Mouse (Mus musculus): ENCODE measurements at regions not wholly inside any gene's neighbourhood (a gene's known extent, or its start where the extent isn't known, plus 50 kb on each side); places are given as distances from the start of the nearest gene placed in this dataset.

DNA sequence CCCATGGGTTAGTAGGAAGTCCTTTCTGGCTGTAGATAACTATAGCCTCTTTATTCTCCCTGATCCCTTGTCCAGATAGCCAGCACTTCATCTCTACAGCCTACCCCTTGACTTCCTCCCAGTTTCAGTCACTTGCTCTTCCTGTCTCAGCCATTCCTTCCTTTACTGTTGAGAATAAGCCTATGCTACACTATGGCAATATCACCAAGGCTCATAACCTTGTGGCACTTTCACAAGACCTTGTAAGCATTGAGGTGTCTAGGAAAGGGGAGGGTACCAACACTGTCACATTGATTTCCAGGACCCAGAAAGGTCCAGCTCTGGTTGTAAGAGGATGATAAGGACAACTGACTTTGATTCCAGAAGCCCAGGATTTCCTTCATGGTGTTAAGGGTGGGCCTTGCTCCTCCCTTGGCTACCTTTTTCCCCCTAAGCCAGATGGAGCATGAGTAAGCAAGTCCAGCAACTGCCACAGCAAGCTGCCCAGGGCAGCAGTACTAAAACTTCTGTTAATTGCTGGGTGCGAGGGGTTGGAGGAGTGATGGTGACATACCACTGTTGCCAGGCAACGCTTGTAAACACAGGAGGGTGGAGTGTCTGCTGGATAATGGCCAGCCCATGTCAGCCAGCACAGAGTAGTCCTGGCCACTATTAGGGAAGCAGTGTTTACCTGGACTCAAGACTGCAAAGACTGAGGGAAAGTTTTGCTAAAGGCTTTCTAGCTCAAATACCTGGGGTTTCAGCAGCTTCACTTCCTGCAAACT, 75.7 kb downstream of the Ankrd16 start:
- H3K27ac ChIP-seq (ENCODE audit: low read length), result no peak overlapping the region
- TF ChIP-seq EP300 (IDR thresholded peaks at IDR 0.05) (no peak), CTCF (IDR thresholded peaks at IDR 0.05) (no peak)
- DNase-seq (ENCODE audit: low spot score) (peak; percentile 73), ATAC-seq (peak; percentile 87)
- H3K9ac ChIP-seq (replicated peaks; ENCODE audit: low read depth), result no peak overlapping the region
- no peaks in the 10 kb centered on the region for H3K36me3 ChIP-seq (ENCODE audit: insufficient read depth, low read length)
- H3K9me3 ChIP-seq (ENCODE audit: low read length), result no peaks in the 10 kb centered on the region
- no peaks in the 10 kb centered on the region for H3K27me3 ChIP-seq (replicated peaks; ENCODE audit: insufficient read depth, low read length)
- H3K4me1 ChIP-seq (ENCODE audit: insufficient read depth, low read depth, low read length), result no peaks in the 10 kb centered on the region
- WGBS, result 16% methylated on average over 2 of the region's 2 CpGs
- H3K4me2 ChIP-seq (replicated peaks; ENCODE audit: low read depth, low read length), result no peak overlapping the region
- H3K4me3 ChIP-seq (ENCODE audit: low read depth, low read length), result no peak overlapping the region

GRCm38 (mm10) chr2:11869983-11870382, 92.3 kb downstream of the Ankrd16 start:
- 35% methylated on average over 2 of the region's 2 CpGs for WGBS
- DNase-seq (ENCODE audit: low spot score) (no peak), ATAC-seq (no peak)
- H3K27ac ChIP-seq (ENCODE audit: low read length), result no peak overlapping the region
- H3K4me2 ChIP-seq (replicated peaks; ENCODE audit: low read depth, low read length), result no peak overlapping the region
- no peaks in the 10 kb centered on the region for H3K27me3 ChIP-seq (replicated peaks; ENCODE audit: insufficient read depth, low read length)
- no peaks in the 10 kb centered on the region for H3K36me3 ChIP-seq (ENCODE audit: insufficient read depth, low read length)
- no peaks in the 10 kb centered on the region for H3K9me3 ChIP-seq (ENCODE audit: low read length)
- TF ChIP-seq EP300 (IDR thresholded peaks at IDR 0.05), result no peak
- peak; percentile 51 for TF ChIP-seq CTCF (IDR thresholded peaks at IDR 0.05)
- H3K4me1 ChIP-seq (ENCODE audit: insufficient read depth, low read depth, low read length), result no peaks in the 10 kb centered on the region
- no peak overlapping the region for H3K4me3 ChIP-seq (ENCODE audit: low read depth, low read length)
- no peak overlapping the region for H3K9ac ChIP-seq (replicated peaks; ENCODE audit: low read depth)

- H3K4me2 ChIP-seq (replicated peaks; ENCODE audit: low read depth, low read length), result no peak overlapping the region
- ATAC-seq (no peak), DNase-seq (ENCODE audit: low spot score) (no peak)
- H3K36me3 ChIP-seq (ENCODE audit: insufficient read depth, low read length), result no peaks in the 10 kb centered on the region
- H3K27me3 ChIP-seq (replicated peaks; ENCODE audit: insufficient read depth, low read length), result no peaks in the 10 kb centered on the region
- H3K9me3 ChIP-seq (ENCODE audit: low read length), result no peaks in the 10 kb centered on the region
- TF ChIP-seq CTCF (IDR thresholded peaks at IDR 0.05) (no peak), EP300 (IDR thresholded peaks at IDR 0.05) (no peak)
- H3K4me3 ChIP-seq (ENCODE audit: low read depth, low read length), result no peak overlapping the region
- H3K9ac ChIP-seq (replicated peaks; ENCODE audit: low read depth), result no peak overlapping the region
- no peaks in the 10 kb centered on the region for H3K4me1 ChIP-seq (ENCODE audit: insufficient read depth, low read depth, low read length)
- 0% methylated on average over 1 of the region's 1 CpGs for WGBS
- no peak overlapping the region for H3K27ac ChIP-seq (ENCODE audit: low read length)
Observed at GRCm38 (mm10) chr2:11880005-11880404, 102.3 kb downstream of the Ankrd16 start.

DNA sequence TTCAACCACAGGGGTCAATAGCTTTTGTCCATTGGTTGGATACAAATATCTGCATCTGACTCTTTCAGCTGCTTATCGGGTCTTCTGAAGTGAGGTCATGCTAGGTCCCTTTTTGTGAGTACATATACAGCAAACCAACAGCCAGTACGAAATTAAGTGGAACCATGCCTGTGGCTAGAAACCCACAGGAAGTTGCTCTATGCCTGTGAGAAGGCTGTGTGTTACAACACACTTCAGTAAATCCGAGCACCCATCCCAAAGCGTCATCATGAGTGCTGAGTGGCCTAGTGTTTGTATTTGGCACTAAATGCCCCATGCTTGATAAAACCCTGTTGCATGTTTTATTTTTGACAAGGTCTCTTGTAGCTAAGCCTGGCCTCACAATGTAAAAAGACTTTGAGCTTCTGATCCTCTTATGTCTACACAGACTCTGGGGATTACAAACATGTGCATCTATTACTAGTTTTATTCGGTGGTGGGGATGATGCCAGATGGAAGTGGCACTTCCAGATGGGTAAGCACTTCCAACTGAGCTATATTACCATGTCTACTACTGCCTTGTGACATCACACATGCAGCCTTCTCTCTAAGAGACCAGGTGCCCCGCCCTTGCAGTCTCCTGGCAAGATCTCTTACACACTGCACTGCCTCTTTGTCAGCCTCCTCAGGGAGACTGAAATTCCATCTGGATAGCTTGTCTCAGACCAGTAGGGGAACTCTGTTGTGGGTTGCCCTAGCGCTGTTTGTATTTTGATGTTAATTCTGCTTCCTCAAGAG, 117.3 kb downstream of the Ankrd16 start:
- Histone ChIP-seq H3K9me3 (ENCODE audit: low read length) (no peaks in the 10 kb centered on the region), H3K4me1 (ENCODE audit: insufficient read depth, low read depth, low read length) (no peaks in the 10 kb centered on the region), H3K36me3 (ENCODE audit: insufficient read depth, low read length) (no peaks in the 10 kb centered on the region), H3K27me3 (replicated peaks; ENCODE audit: insufficient read depth, low read length) (no peaks in the 10 kb centered on the region), H3K4me3 (ENCODE audit: low read depth, low read length) (no peak overlapping the region), H3K27ac (ENCODE audit: low read length) (no peak overlapping the region), H3K4me2 (replicated peaks; ENCODE audit: low read depth, low read length) (no peak overlapping the region), H3K9ac (replicated peaks; ENCODE audit: low read depth) (no peak overlapping the region)
- no peak for TF ChIP-seq CTCF (IDR thresholded peaks at IDR 0.05)
- no peak for TF ChIP-seq EP300 (IDR thresholded peaks at IDR 0.05)
- DNase-seq (ENCODE audit: low spot score) (no peak), ATAC-seq (no peak)
- 67% methylated on average over 7 of the region's 7 CpGs for WGBS

DNA sequence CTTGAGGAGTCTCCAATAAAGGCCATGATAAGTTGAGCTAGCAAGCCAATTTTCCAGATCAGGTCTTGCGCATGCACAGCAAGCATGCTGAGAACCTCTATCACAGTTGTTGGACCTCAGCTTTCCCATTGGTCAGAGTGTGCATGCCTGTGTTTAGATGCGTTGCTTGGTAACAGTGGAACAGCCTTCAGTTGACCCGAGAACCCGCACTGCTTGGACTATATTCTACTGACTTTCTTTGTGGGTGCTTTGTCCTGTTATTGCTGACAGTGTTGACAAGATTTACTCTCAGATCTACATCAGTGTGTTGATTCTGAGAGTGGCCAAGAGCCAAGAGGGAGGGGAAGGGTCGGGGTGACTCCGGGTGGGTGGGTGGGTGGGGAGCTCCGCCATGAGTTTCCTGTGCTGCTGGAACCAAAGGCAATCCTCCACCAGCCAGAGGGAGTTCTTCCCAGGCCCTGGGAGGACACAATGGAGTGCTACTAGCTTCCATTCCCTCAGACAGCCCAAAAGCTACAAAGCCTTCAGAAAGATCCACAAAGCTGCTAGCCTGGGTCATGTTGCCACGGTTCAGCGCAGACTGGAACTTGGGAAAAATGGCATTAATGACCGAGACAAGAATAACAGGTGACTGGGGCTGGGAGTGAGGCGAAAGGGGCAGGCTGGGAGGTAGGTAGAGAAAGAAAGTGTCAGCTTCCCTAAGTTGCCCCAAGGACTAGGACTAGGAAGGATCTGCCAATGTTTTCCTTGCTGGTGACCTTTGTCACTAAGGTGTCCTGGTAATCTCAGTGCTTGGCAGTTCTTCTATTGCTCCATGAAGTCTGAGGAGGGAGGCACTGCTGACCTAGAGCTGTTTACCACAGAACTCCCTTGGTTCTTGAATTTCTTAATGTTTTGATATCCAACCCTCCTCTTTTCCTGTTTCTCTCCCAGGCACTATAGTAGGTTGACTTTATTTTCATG, 122.3 kb downstream of the Ankrd16 start:
- Histone ChIP-seq H3K9me3 (ENCODE audit: low read length) (no peaks in the 10 kb centered on the region), H3K4me3 (ENCODE audit: low read depth, low read length) (no peak overlapping the region), H3K9ac (replicated peaks; ENCODE audit: low read depth) (no peak overlapping the region), H3K27me3 (replicated peaks; ENCODE audit: insufficient read depth, low read length) (no peaks in the 10 kb centered on the region), H3K36me3 (ENCODE audit: insufficient read depth, low read length) (no peaks in the 10 kb centered on the region), H3K4me2 (replicated peaks; ENCODE audit: low read depth, low read length) (no peak overlapping the region), H3K27ac (ENCODE audit: low read length) (no peak overlapping the region), H3K4me1 (ENCODE audit: insufficient read depth, low read depth, low read length) (no peaks in the 10 kb centered on the region)
- DNase-seq (ENCODE audit: low spot score) (no peak), ATAC-seq (no peak)
- WGBS, result 67% methylated on average over 11 of the region's 11 CpGs
- TF ChIP-seq CTCF (IDR thresholded peaks at IDR 0.05) (no peak), EP300 (IDR thresholded peaks at IDR 0.05) (no peak)

DNA sequence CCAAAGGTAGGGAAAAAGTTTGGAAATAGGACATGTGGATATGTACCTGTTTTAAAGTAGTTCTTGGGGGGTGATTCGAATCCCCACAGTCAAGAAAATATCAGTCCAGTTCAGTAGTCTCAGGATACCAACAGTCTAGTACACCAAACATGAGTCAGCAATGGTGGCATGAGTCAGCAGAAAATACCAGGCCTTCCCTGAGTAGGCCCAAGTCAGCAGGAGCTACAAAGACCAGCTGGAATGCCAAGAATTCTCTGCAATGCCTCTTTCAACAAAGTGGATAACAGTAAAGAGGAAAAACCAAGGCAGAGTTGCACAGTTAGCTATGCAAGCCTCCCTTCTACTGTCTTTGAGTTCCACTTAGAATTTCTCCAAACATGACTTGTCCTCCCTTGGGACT, 137.1 kb downstream of the Ankrd16 start:
- 55% methylated on average over 1 of the region's 1 CpGs for WGBS
- H3K27ac ChIP-seq (ENCODE audit: low read length), result no peak overlapping the region
- TF ChIP-seq CTCF (IDR thresholded peaks at IDR 0.05) (no peak), EP300 (IDR thresholded peaks at IDR 0.05) (no peak)
- ATAC-seq, result no peak
- H3K9ac ChIP-seq (replicated peaks; ENCODE audit: low read depth), result no peak overlapping the region
- no peaks in the 10 kb centered on the region for H3K36me3 ChIP-seq (ENCODE audit: insufficient read depth, low read length)
- H3K9me3 ChIP-seq (ENCODE audit: low read length), result no peaks in the 10 kb centered on the region
- H3K4me3 ChIP-seq (ENCODE audit: low read depth, low read length), result no peak overlapping the region
- no peaks in the 10 kb centered on the region for H3K27me3 ChIP-seq (replicated peaks; ENCODE audit: insufficient read depth, low read length)
- H3K4me2 ChIP-seq (replicated peaks; ENCODE audit: low read depth, low read length), result no peak overlapping the region
- no peak for DNase-seq (ENCODE audit: low spot score)
- H3K4me1 ChIP-seq (ENCODE audit: insufficient read depth, low read depth, low read length), result no peaks in the 10 kb centered on the region

Measured in lung, postnatal 0 days (tissue).